Mouse (Mus musculus): Measurements from ENCODE around the gene Gnas.

The Gnas gene

GRCm38 (mm10) chr2:174284011-174284410 is at the start of gene Gnas:
TSS of gene Gnas (plus strand) at chr2:174284320.
- in situ Hi-C loops (cut with MboI, MseI): no loop called here

- in situ Hi-C loops (cut with MboI, MseI): no loop called here
Measured at GRCm38 (mm10) chr2:174242431-174242830, 41.7 kb upstream of the Gnas start.

- in situ Hi-C loops (cut with MboI, MseI): no loop called here
Measured at GRCm38 (mm10) chr2:174251963-174252362, 32.2 kb upstream of the Gnas start.

- in situ Hi-C loops (cut with MboI, MseI): no loop called here
Measured at GRCm38 (mm10) chr2:174257312-174257711, 26.8 kb upstream of the Gnas start.

GRCm38 (mm10) chr2:174260004-174260403 is 24.1 kb upstream of the Gnas start:
- in situ Hi-C loops (cut with MboI, MseI): no loop called here

- in situ Hi-C loops (cut with MboI, MseI): no loop called here
Measured at GRCm38 (mm10) chr2:174260908-174261800, 23.0 kb upstream of the Gnas start.

GRCm38 (mm10) chr2:174261801-174262200 is 22.3 kb upstream of the Gnas start:
- in situ Hi-C loops (cut with MboI, MseI): no loop called here

- in situ Hi-C loops (cut with MboI, MseI): no loop called here
Measured at GRCm38 (mm10) chr2:174263110-174263815, 20.9 kb upstream of the Gnas start.

- in situ Hi-C loops (cut with MboI, MseI): no loop called here
Measured at GRCm38 (mm10) chr2:174264248-174264647, 19.9 kb upstream of the Gnas start.

GRCm38 (mm10) chr2:174270416-174270815 is 13.7 kb upstream of the Gnas start:
- in situ Hi-C loops (cut with MboI, MseI): no loop called here

GRCm38 (mm10) chr2:174271459-174271858 is 12.7 kb upstream of the Gnas start:
- in situ Hi-C loops (cut with MboI, MseI): no loop called here

GRCm38 (mm10) chr2:174273131-174273530 is 11.0 kb upstream of the Gnas start:
- in situ Hi-C loops (cut with MboI, MseI): no loop called here

GRCm38 (mm10) chr2:174273961-174274360 is 10.2 kb upstream of the Gnas start:
- in situ Hi-C loops (cut with MboI, MseI): no loop called here

- in situ Hi-C loops (cut with MboI, MseI): no loop called here
Measured at GRCm38 (mm10) chr2:174279771-174280170, 4.3 kb upstream of the Gnas start.

GRCm38 (mm10) chr2:174283341-174283740 is 779 bp upstream of the Gnas start:
- in situ Hi-C loops (cut with MboI, MseI): no loop called here

- in situ Hi-C loops (cut with MboI, MseI): no loop called here
Measured at GRCm38 (mm10) chr2:174284807-174285457, 812 bp downstream of the Gnas start.

- in situ Hi-C loops (cut with MboI, MseI): no loop called here
Measured at GRCm38 (mm10) chr2:174285921-174286470, 1.9 kb downstream of the Gnas start.

GRCm38 (mm10) chr2:174287921-174288320 is 3.8 kb downstream of the Gnas start:
- in situ Hi-C loops (cut with MboI, MseI): no loop called here

- in situ Hi-C loops (cut with MboI, MseI): no loop called here
Measured at GRCm38 (mm10) chr2:174288673-174289430, 4.7 kb downstream of the Gnas start.

GRCm38 (mm10) chr2:174291029-174291661 is 7.0 kb downstream of the Gnas start:
- in situ Hi-C loops (cut with MboI, MseI): no loop called here

GRCm38 (mm10) chr2:174291662-174292030 is 7.5 kb downstream of the Gnas start:
- in situ Hi-C loops (cut with MboI, MseI): no loop called here

All from regulatory T cell (primary cell).